Mouse (Mus musculus): Measurements from ENCODE around the gene Nnat. TPM values are rescaled to one million over a fixed set of nuclear protein-coding genes. Genes with fewer than 3 reads are reported as not detected.

Gene Nnat
- not detected for total RNA-seq (2023)

DNA sequence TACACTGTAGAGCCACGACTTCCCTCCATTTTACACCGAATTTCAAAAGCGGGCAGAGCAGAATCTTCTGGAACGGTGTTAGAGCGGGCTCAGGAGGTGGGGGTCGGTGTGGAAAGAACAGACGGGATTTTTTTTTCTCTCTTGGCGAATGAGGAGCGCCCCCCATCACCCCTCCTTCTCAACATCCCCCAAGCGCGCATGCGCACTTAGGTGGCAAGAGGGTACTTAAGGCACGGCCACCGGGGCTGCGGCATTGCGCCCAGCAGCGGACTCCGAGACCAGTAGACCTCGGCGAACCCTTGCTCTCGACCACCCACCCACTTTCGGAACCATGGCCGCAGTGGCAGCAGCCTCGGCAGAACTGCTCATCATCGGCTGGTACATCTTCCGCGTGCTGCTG, at the start of gene Nnat:
Gene Nnat, plus strand, starts transcription at position 221 of the 400 bp plus-strand sequence.

DNA sequence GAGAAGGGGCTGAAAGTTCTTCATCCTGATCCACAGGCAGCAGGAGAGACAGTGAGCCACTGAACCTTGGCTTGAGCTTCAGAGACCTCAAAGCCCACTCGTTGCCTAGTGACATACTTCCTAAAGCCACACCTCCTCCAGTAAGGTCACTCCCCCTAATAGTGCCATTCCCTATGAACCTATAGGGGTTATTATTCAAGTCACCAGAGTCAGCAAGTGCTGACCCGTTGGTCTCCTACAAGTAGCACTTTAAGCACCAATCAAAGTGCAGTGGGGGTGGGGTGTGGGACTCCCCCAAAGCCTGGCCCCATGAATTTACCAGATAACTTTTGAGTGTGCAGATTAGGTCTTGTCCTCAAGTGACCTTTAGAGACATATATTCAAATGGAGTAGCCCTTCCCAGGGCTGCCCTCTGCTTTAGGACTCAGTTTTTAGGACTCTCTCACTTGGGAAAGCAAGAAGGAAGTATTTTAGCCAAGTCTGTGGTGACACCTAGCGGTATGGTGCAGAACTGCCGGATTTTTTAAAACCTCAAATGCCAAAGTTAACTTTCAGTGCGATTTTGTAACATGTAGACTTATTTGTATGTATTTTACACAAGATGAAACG, 11.4 kb downstream of the Nnat start, which contains the start of gene Blcap:
Gene Blcap, minus strand, starts transcription at position 51 of the 609 bp plus-strand sequence.

Other genes with a start within 250 kb of the Nnat start
- gene Ghrh, start 212.6 kb upstream of the Nnat start, total RNA-seq (2023) = not detected
- 20.6 TPM for gene Manbal, start 192.5 kb upstream of the Nnat start, total RNA-seq (2023)
- 0.98 TPM for gene Src, start 141.6 kb upstream of the Nnat start, total RNA-seq (2023)
- gene Blcap, start 11.2 kb downstream of the Nnat start, total RNA-seq (2023) = 27.3 TPM
- gene Ctnnbl1, start 177.3 kb downstream of the Nnat start, total RNA-seq (2023) = 47.4 TPM

Measured in CD4-positive naive resting alpha-beta T cell, adult 57 days (primary cell).